Mouse (Mus musculus): ENCODE measurements at regions not wholly inside any gene's neighbourhood (a gene's known extent, or its start where the extent isn't known, plus 50 kb on each side); places are given as distances from the start of the nearest gene placed in this dataset.
A peak's percentile ranks its signal among the peaks of the same experiment; 100 is the strongest.

GRCm38 (mm10) chr14:103929155-103929729 lies 85.0 kb upstream of the Ednrb start:
- DNase-seq = no peak

GRCm38 (mm10) chr14:103920169-103920568 lies 76.0 kb upstream of the Ednrb start:
- DNase-seq = no peak

- no peak for DNase-seq
Observed at GRCm38 (mm10) chr14:103919380-103919779, 75.2 kb upstream of the Ednrb start.

GRCm38 (mm10) chr14:103913453-103913852 lies 69.3 kb upstream of the Ednrb start:
- no peak for DNase-seq

GRCm38 (mm10) chr14:103911707-103912106 lies 67.5 kb upstream of the Ednrb start:
- DNase-seq = no peak

GRCm38 (mm10) chr14:103911280-103911679 lies 67.1 kb upstream of the Ednrb start:
- no peak for DNase-seq

- no peak for DNase-seq
Observed at GRCm38 (mm10) chr14:103906417-103907070, 62.3 kb upstream of the Ednrb start.

GRCm38 (mm10) chr14:103900817-103901216 lies 56.6 kb upstream of the Ednrb start:
- no peak for DNase-seq

- DNase-seq = no peak
Observed at GRCm38 (mm10) chr14:103899111-103899814, 55.1 kb upstream of the Ednrb start.

- peak; percentile 19 for DNase-seq
Observed at GRCm38 (mm10) chr14:103898689-103899088, 54.5 kb upstream of the Ednrb start.

GRCm38 (mm10) chr14:103895261-103895660 lies 51.1 kb upstream of the Ednrb start:
- no peak for DNase-seq
